Mouse (Mus musculus) heart, embryonic 10.5 days (tissue): ENCODE results near the gene Zfp980. TPM values are rescaled to one million over a fixed set of nuclear protein-coding genes. Genes with fewer than 3 reads are reported as not detected.

Experiments
- polyA plus RNA-seq: library from polyadenylated mRNA; unstranded; fragments of >200 nt; fragmentation: Nextera tagmentation; extraction: Ambion mirVana; gene quantifications from 2 replicates; pipeline ENCODE4 v1.2.1, GENCODE M21; 2016

The Zfp980 gene
- polyA plus RNA-seq, 1 experiment from 2014 or later, result 0.09 TPM

Other genes starting within 250 kb of the Zfp980 start
- gene Zfp990, start 159.9 kb upstream of the Zfp980 start, polyA plus RNA-seq, result 0.06 TPM in 2 replicates
- gene Gm13212, start 85.5 kb upstream of the Zfp980 start, polyA plus RNA-seq, result 3.2 and 3.7 TPM in 2 replicates
- not detected in 2 replicates for gene Zfp986, start 198.1 kb downstream of the Zfp980 start, polyA plus RNA-seq